Comparison of ENCODE assay signal across 28 mouse cellular contexts in genomic region chr11:22798916-22799315, GRCm38 (mm10).
DNase-seq lines count a peak whose midpoint lies in the region; ATAC-seq and TF ChIP-seq lines count a peak whose summit lies in the region.
"Had no signal": no experiment of that assay in that cellular context is flagged by ENCODE, and none has a peak within 500 bp of the region (broad histone marks: within the 10 kb centered on the region; RNA-seq: fewer than 3 reads in every experiment).

No protein-coding gene starts in this region.

- in situ Hi-C loops in ES-E14 (cut with MboI; ENCODE audit: low sequenced_read_pairs in 2 of 2, unreplicated experiment in 2 of 2) = no loop called here

- no peak for ATAC-seq in kidney, embryonic 15.5 days (replicated peaks; ENCODE audit: low FRiP score)
- ATAC-seq in kidney, embryonic 16.5 days (ENCODE audit: low FRiP score, low TSS enrichment) = no peak
- no peak for ATAC-seq in lung, embryonic 16.5 days (ENCODE audit: low read depth)
- ATAC-seq: forebrain, embryonic 14.5 days; forebrain, postnatal 0 days; inflammation-experienced regulatory T-cells, adult 6 months had no signal

- H3K27me3 ChIP-seq in kidney, embryonic 15.5 days = no peaks in the 10 kb centered on the region
- H3K27me3 ChIP-seq in kidney, embryonic 16.5 days (ENCODE audit: insufficient read depth, low read length) = no peaks in the 10 kb centered on the region
- H3K27me3 ChIP-seq in lung, embryonic 16.5 days (ENCODE audit: control insufficient read depth, insufficient read depth, low read depth, low read length) = no peaks in the 10 kb centered on the region
- H3K27me3 ChIP-seq: CH12.LX; embryonic facial prominence, embryonic 12.5 days; embryonic facial prominence, embryonic 15.5 days; hindbrain, embryonic 13.5 days had no signal

- peaks cover 14% of the 10 kb centered on the region for H3K4me1 ChIP-seq in kidney, embryonic 15.5 days
- H3K4me1 ChIP-seq in kidney, embryonic 16.5 days (ENCODE audit: insufficient read depth, low read length) = peaks cover 11% of the 10 kb centered on the region
- H3K4me1 ChIP-seq in lung, embryonic 16.5 days (replicated peaks; ENCODE audit: control insufficient read depth, insufficient read depth, low read length) = peaks cover 15% of the 10 kb centered on the region
- H3K4me1 ChIP-seq in ES-E14 (ENCODE audit: control insufficient read depth in 2 of 2, insufficient read depth in 2 of 2, low read length in 2 of 2, poor library complexity in 1 of 2) = peaks cover 6 to 15% of the 10 kb centered on the region in 2 experiments

- no peaks in the 10 kb centered on the region for H3K9me3 ChIP-seq in kidney, embryonic 15.5 days (replicated peaks)
- H3K9me3 ChIP-seq in kidney, embryonic 16.5 days (ENCODE audit: low read length) = no peaks in the 10 kb centered on the region
- H3K9me3 ChIP-seq in lung, embryonic 16.5 days (ENCODE audit: control insufficient read depth, low read length) = no peaks in the 10 kb centered on the region
- no peaks in the 10 kb centered on the region for H3K9me3 ChIP-seq in ES-E14 (ENCODE audit: control insufficient read depth, insufficient read depth, low read depth, low read length)
- H3K9me3 ChIP-seq: embryonic facial prominence, embryonic 12.5 days; embryonic facial prominence, embryonic 15.5 days; hindbrain, embryonic 10.5 days; hindbrain, embryonic 13.5 days had no signal

- DNase-seq in lung, postnatal 10 days = no peak
- no peak for DNase-seq in ES-E14 (ENCODE audit: low read depth, low spot score)
- no peak for DNase-seq in heart, postnatal 10 days
- no peak for DNase-seq in layer of hippocampus, adult 9-11 months
- DNase-seq: adrenal gland, adult 2 months; adrenal gland, postnatal 14 days; B cell, adult 2 months; cerebellum, adult 11 months; cerebellum, adult 2 months; cerebellum, adult 9-11 months; cerebellum, postnatal 25 days; forebrain, postnatal 0 days; gastrocnemius, adult 2 months; gastrocnemius, postnatal 14 days; heart, adult 11 months; heart, postnatal 36 days had no signal

- H3K4me2 ChIP-seq in kidney, embryonic 15.5 days = no peak overlapping the region
- H3K4me2 ChIP-seq in kidney, embryonic 16.5 days (replicated peaks; ENCODE audit: low read depth, low read length) = no peak overlapping the region
- H3K4me2 ChIP-seq in lung, embryonic 16.5 days (ENCODE audit: low read depth, low read length) = no peak overlapping the region
- H3K4me2 ChIP-seq: embryonic facial prominence, embryonic 12.5 days; embryonic facial prominence, embryonic 15.5 days; heart, embryonic 11.5 days; hindbrain, embryonic 13.5 days had no signal

- no peak overlapping the region for H3K9ac ChIP-seq in kidney, embryonic 15.5 days
- H3K9ac ChIP-seq in kidney, embryonic 16.5 days (replicated peaks; ENCODE audit: low read length) = no peak overlapping the region
- H3K9ac ChIP-seq in lung, embryonic 16.5 days (ENCODE audit: low read length) = no peak overlapping the region
- H3K9ac ChIP-seq in ES-E14 (ENCODE audit: insufficient read depth, low read depth, low read length, poor library complexity, severe bottlenecking) = no peak overlapping the region
- H3K9ac ChIP-seq: embryonic facial prominence, embryonic 12.5 days; embryonic facial prominence, embryonic 15.5 days; forebrain, postnatal 0 days; hindbrain, embryonic 13.5 days had no signal

- intact Hi-C loops in heart, postnatal 10 days (cut with DNase I) = no loop called here

- 74% methylated on average over 5 of the region's 5 CpGs for WGBS in kidney, embryonic 15.5 days
- WGBS in kidney, embryonic 16.5 days = 71% methylated on average over 5 of the region's 5 CpGs
- 66% methylated on average over 5 of the region's 5 CpGs for WGBS in lung, embryonic 16.5 days

- no peak overlapping the region for H3K4me3 ChIP-seq in kidney, embryonic 15.5 days (replicated peaks)
- no peak overlapping the region for H3K4me3 ChIP-seq in kidney, embryonic 16.5 days (ENCODE audit: low read length)
- H3K4me3 ChIP-seq in lung, embryonic 16.5 days (ENCODE audit: low read length) = no peak overlapping the region
- H3K4me3 ChIP-seq in ES-E14 (ENCODE audit: insufficient read depth in 1 of 2, low read depth in 1 of 2, low read length in 2 of 2, poor library complexity in 1 of 2, severe bottlenecking in 1 of 2) = no peak overlapping the region
- H3K4me3 ChIP-seq: embryonic facial prominence, embryonic 12.5 days; embryonic facial prominence, embryonic 15.5 days; gastrocnemius, adult 2 months; hindbrain, embryonic 10.5 days; hindbrain, embryonic 13.5 days had no signal

- H3K36me3 ChIP-seq in kidney, embryonic 15.5 days = no peaks in the 10 kb centered on the region
- no peaks in the 10 kb centered on the region for H3K36me3 ChIP-seq in kidney, embryonic 16.5 days (ENCODE audit: insufficient read depth, low read length)
- H3K36me3 ChIP-seq in lung, embryonic 16.5 days (ENCODE audit: control insufficient read depth, insufficient read depth, low read length) = no peaks in the 10 kb centered on the region
- no peaks in the 10 kb centered on the region for H3K36me3 ChIP-seq in ES-E14 (ENCODE audit: control insufficient read depth, insufficient read depth, low read length, poor library complexity, severe bottlenecking)
- H3K36me3 ChIP-seq: embryonic facial prominence, embryonic 12.5 days; embryonic facial prominence, embryonic 15.5 days; hindbrain, embryonic 10.5 days; hindbrain, embryonic 13.5 days had no signal

- peak overlapping the region; percentile 75; the same call in 1 of the 2 replicates for H3K27ac ChIP-seq in kidney, embryonic 15.5 days
- no peak overlapping the region for H3K27ac ChIP-seq in kidney, embryonic 16.5 days (ENCODE audit: low read length)
- H3K27ac ChIP-seq in lung, embryonic 16.5 days (ENCODE audit: low read length) = peak overlapping the region; percentile 90
- H3K27ac ChIP-seq in ES-E14 (ENCODE audit: insufficient read depth, low read depth, low read length, poor library complexity, severe bottlenecking) = peak overlapping the region; percentile 96; the same call in 1 of the 2 replicates
- H3K27ac ChIP-seq: gastrocnemius, adult 2 months; hindbrain, embryonic 13.5 days; hindbrain, postnatal 0 days had no signal

TF ChIP-seq in ES-E14, 5 proteins besides CTCF, POLR2A, EP300 and RAD21:
- TF ChIP-seq MAFK (IDR thresholded peaks at IDR 0.05; ENCODE audit: insufficient read depth, low read depth, low read length) = no peak
- no peak for TF ChIP-seq CHD2 (IDR thresholded peaks at IDR 0.05; ENCODE audit: low read depth, low read length)
- TF ChIP-seq ZNF384 (IDR thresholded peaks at IDR 0.05; ENCODE audit: low read depth, low read length) = no peak
- TF ChIP-seq ZC3H11A (IDR thresholded peaks at IDR 0.05; ENCODE audit: borderline replicate concordance, low read depth, low read length) = no peak
- TF ChIP-seq HCFC1 (IDR thresholded peaks at IDR 0.05; ENCODE audit: borderline replicate concordance, insufficient read depth, low read length) = no peak
TF ChIP-seq in ES-E14: peak in this region for 0.
